Comparison of ENCODE assay signal across 25 mouse cellular contexts in the genomic region with DNA sequence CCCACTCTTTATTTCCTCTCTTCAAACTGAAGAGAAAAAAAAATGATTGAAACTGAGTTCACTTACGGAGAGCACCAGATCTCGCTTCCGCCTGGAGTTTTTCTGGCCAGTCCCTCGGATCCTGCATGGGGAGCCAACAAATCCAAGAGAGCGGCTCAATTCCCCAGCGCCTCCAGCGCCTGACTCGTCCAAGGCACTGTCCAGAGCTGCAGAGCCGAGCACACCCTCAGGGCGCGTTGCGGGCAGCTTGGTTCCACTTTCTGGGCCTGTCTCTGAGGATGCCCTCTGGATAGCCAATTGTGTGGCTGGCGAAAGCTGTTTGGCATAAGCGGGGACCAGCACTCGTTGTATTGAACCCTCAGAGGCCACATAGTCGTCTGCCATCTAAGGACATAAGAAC. TPM values are rescaled to one million over a fixed set of nuclear protein-coding genes. Genes with fewer than 3 reads are reported as not detected.
DNase-seq lines count a peak whose midpoint lies in the region; ATAC-seq and TF ChIP-seq lines count a peak whose summit lies in the region.
"Had no signal": no experiment of that assay in that cellular context is flagged by ENCODE, and none has a peak within 500 bp of the region (broad histone marks: within the 10 kb centered on the region; RNA-seq: fewer than 3 reads in every experiment).

No protein-coding gene starts in this region.

- H3K36me3 ChIP-seq in forebrain, embryonic 11.5 days (ENCODE audit: control insufficient read depth, insufficient read depth, low read length) = no peaks in the 10 kb centered on the region
- H3K36me3 ChIP-seq in forebrain, embryonic 13.5 days (ENCODE audit: poor library complexity, severe bottlenecking) = peaks cover 19% of the 10 kb centered on the region; the same call in 1 of the 2 replicates
- peaks cover 23% of the 10 kb centered on the region for H3K36me3 ChIP-seq in heart, embryonic 12.5 days
- H3K36me3 ChIP-seq in ES-E14 (ENCODE audit: control insufficient read depth, insufficient read depth, low read length, poor library complexity, severe bottlenecking) = no peaks in the 10 kb centered on the region

- 89% methylated on average over 16 of the region's 16 CpGs for WGBS in forebrain, embryonic 11.5 days
- 93% methylated on average over 16 of the region's 16 CpGs for WGBS in forebrain, embryonic 13.5 days
- 92% methylated on average over 16 of the region's 16 CpGs for WGBS in heart, embryonic 12.5 days

- H3K4me1 ChIP-seq in forebrain, embryonic 11.5 days (replicated peaks; ENCODE audit: control insufficient read depth, insufficient read depth, low read length) = no peaks in the 10 kb centered on the region
- 0 out of 2 replicates have a peak, but pooled peaks cover 4% of the 10 kb centered on the region for H3K4me1 ChIP-seq in forebrain, embryonic 13.5 days
- H3K4me1 ChIP-seq in heart, embryonic 12.5 days (replicated peaks) = peaks cover 42% of the 10 kb centered on the region
- peaks cover 0 to 15% of the 10 kb centered on the region in 2 experiments; a peak in 2 of 4 replicates for H3K4me1 ChIP-seq in ES-E14 (ENCODE audit: control insufficient read depth in 2 of 2, insufficient read depth in 2 of 2, low read length in 2 of 2, poor library complexity in 1 of 2)
- H3K4me1 ChIP-seq: embryonic facial prominence, embryonic 15.5 days had no signal

- no peaks in the 10 kb centered on the region; the same call in 1 of the 2 replicates for H3K9me3 ChIP-seq in forebrain, embryonic 11.5 days (ENCODE audit: control insufficient read depth, low read length)
- H3K9me3 ChIP-seq in forebrain, embryonic 13.5 days (replicated peaks) = no peaks in the 10 kb centered on the region
- H3K9me3 ChIP-seq in heart, embryonic 12.5 days (replicated peaks) = 0 out of 2 replicates have a peak, but pooled peaks cover 3% of the 10 kb centered on the region
- H3K9me3 ChIP-seq in ES-E14 (ENCODE audit: control insufficient read depth, insufficient read depth, low read depth, low read length) = no peaks in the 10 kb centered on the region
- H3K9me3 ChIP-seq: embryonic facial prominence, embryonic 15.5 days had no signal

- no peak overlapping the region for H3K9ac ChIP-seq in forebrain, embryonic 11.5 days (ENCODE audit: low read length)
- no peak overlapping the region for H3K9ac ChIP-seq in forebrain, embryonic 13.5 days
- H3K9ac ChIP-seq in heart, embryonic 12.5 days = no peak overlapping the region
- no peak overlapping the region for H3K9ac ChIP-seq in ES-E14 (ENCODE audit: insufficient read depth, low read depth, low read length, poor library complexity, severe bottlenecking)
- H3K9ac ChIP-seq: embryonic facial prominence, embryonic 13.5 days; embryonic facial prominence, embryonic 15.5 days had no signal

- no peak for ATAC-seq in forebrain, embryonic 11.5 days (replicated peaks; ENCODE audit: low FRiP score)
- no peak for ATAC-seq in forebrain, embryonic 13.5 days
- ATAC-seq in heart, embryonic 12.5 days (ENCODE audit: insufficient number of reproducible peaks, low FRiP score) = no peak
- ATAC-seq: forebrain, embryonic 14.5 days; forebrain, embryonic 16.5 days had no signal

- no peaks in the 10 kb centered on the region for H3K27me3 ChIP-seq in forebrain, embryonic 11.5 days (ENCODE audit: control insufficient read depth, insufficient read depth, low read length)
- no peaks in the 10 kb centered on the region for H3K27me3 ChIP-seq in forebrain, embryonic 13.5 days
- no peaks in the 10 kb centered on the region for H3K27me3 ChIP-seq in heart, embryonic 12.5 days (replicated peaks)
- H3K27me3 ChIP-seq: embryonic facial prominence, embryonic 13.5 days; embryonic facial prominence, embryonic 15.5 days had no signal

- in situ Hi-C loops in ES-E14 (cut with MboI; ENCODE audit: low sequenced_read_pairs in 2 of 2, unreplicated experiment in 2 of 2) = no loop called here

- H3K27ac ChIP-seq in forebrain, embryonic 11.5 days (ENCODE audit: low read depth, low read length) = no peak overlapping the region
- no peak overlapping the region for H3K27ac ChIP-seq in forebrain, embryonic 13.5 days
- H3K27ac ChIP-seq in heart, embryonic 12.5 days (ENCODE audit: poor library complexity, severe bottlenecking) = no peak overlapping the region
- no peak overlapping the region for H3K27ac ChIP-seq in ES-E14 (ENCODE audit: insufficient read depth, low read depth, low read length, poor library complexity, severe bottlenecking)
- H3K27ac ChIP-seq: embryonic facial prominence, embryonic 13.5 days; embryonic facial prominence, embryonic 15.5 days; forebrain, embryonic 10.5 days had no signal

- DNase-seq in forebrain, embryonic 11.5 days (ENCODE audit: low spot score) = peak; percentile 28
- DNase-seq in heart, adult 11 months = peak; percentile 92
- no peak for DNase-seq in ES-E14 (ENCODE audit: low read depth, low spot score)
- DNase-seq in T-cell, adult 2 months (ENCODE audit: low spot score) = no peak
- DNase-seq in left cerebral cortex, adult 9 months (ENCODE audit: low spot score in 2 of 2) = no peak
- DNase-seq: adrenal gland, adult 2 months; adrenal gland, postnatal 10 days; adrenal gland, postnatal 25 days; cerebellum, adult 11 months; cerebellum, adult 2 months; cerebellum, adult 9-10 months; cerebellum, postnatal 25 days; embryo, embryonic 11 days had no signal

- H3K4me3 ChIP-seq in forebrain, embryonic 11.5 days (ENCODE audit: low read depth, low read length) = no peak overlapping the region
- no peak overlapping the region for H3K4me3 ChIP-seq in forebrain, embryonic 13.5 days
- H3K4me3 ChIP-seq in heart, embryonic 12.5 days = no peak overlapping the region
- H3K4me3 ChIP-seq in ES-E14 (ENCODE audit: insufficient read depth in 1 of 2, low read depth in 1 of 2, low read length in 2 of 2, poor library complexity in 1 of 2, severe bottlenecking in 1 of 2) = peak overlapping the region; percentile 6 to 19; a peak in 2 of 4 replicates
- H3K4me3 ChIP-seq: embryonic facial prominence, embryonic 13.5 days; embryonic facial prominence, embryonic 15.5 days; erythroblast, embryonic 14.5 days; forebrain, embryonic 10.5 days had no signal

- H3K4me2 ChIP-seq in forebrain, embryonic 11.5 days (ENCODE audit: low read depth, low read length, severe bottlenecking) = no peak overlapping the region
- no peak overlapping the region for H3K4me2 ChIP-seq in forebrain, embryonic 13.5 days
- H3K4me2 ChIP-seq in heart, embryonic 12.5 days = no peak overlapping the region
- H3K4me2 ChIP-seq: embryonic facial prominence, embryonic 13.5 days; embryonic facial prominence, embryonic 15.5 days had no signal

TF ChIP-seq in ES-E14, 5 proteins besides CTCF, POLR2A, EP300 and RAD21:
- TF ChIP-seq HCFC1 (IDR thresholded peaks at IDR 0.05; ENCODE audit: borderline replicate concordance, insufficient read depth, low read length) = no peak

RNA-seq across cellular contexts. Expression of a gene that starts 13.7 kb away (rescaled TPM):
- polyA plus RNA-seq in forebrain, embryonic 11.5 days (2014; fragmentation: Nextera tagmentation; extraction: Ambion mirVana) = 51.6 and 59.7 TPM in 2 replicates
- polyA plus RNA-seq in forebrain, embryonic 13.5 days (2015; fragmentation: Nextera tagmentation; extraction: Ambion mirVana) = 18.8 and 20.3 TPM in 2 replicates
- polyA plus RNA-seq in heart, embryonic 12.5 days (2016; fragmentation: Nextera tagmentation; extraction: Ambion mirVana) = 39.5 and 40.7 TPM in 2 replicates
- total RNA-seq in ES-E14 (2012; rRNA removed) = 65.1 and 94.1 TPM in 2 replicates
- polyA plus RNA-seq: erythroblast, embryonic 14.5 days had no signal

RNA-seq across cellular contexts. Expression of a gene that starts 14.7 kb away (rescaled TPM):
- 9.6 and 9.9 TPM in 2 replicates for polyA plus RNA-seq in forebrain, embryonic 11.5 days (2014; fragmentation: Nextera tagmentation; extraction: Ambion mirVana)
- polyA plus RNA-seq in forebrain, embryonic 13.5 days (2015; fragmentation: Nextera tagmentation; extraction: Ambion mirVana) = 8.3 and 9.4 TPM in 2 replicates
- 6.4 and 6.8 TPM in 2 replicates for polyA plus RNA-seq in heart, embryonic 12.5 days (2016; fragmentation: Nextera tagmentation; extraction: Ambion mirVana)
- total RNA-seq in ES-E14 (2012; rRNA removed) = 4.8 and 6.4 TPM in 2 replicates

RNA-seq across cellular contexts. Expression of a gene that starts 26.8 kb away (rescaled TPM):
- 414 and 455 TPM in 2 replicates for polyA plus RNA-seq in forebrain, embryonic 11.5 days (2014; fragmentation: Nextera tagmentation; extraction: Ambion mirVana)
- polyA plus RNA-seq in forebrain, embryonic 13.5 days (2015; fragmentation: Nextera tagmentation; extraction: Ambion mirVana) = 462 and 492 TPM in 2 replicates
- 300 and 308 TPM in 2 replicates for polyA plus RNA-seq in heart, embryonic 12.5 days (2016; fragmentation: Nextera tagmentation; extraction: Ambion mirVana)
- 202 and 317 TPM in 2 replicates for total RNA-seq in ES-E14 (2012; rRNA removed)

RNA-seq across cellular contexts. Expression of a gene that starts 30.2 kb away (rescaled TPM):
- 0.05 TPM in 1 of 2 replicates, not detected in the other for polyA plus RNA-seq in forebrain, embryonic 11.5 days (2014; fragmentation: Nextera tagmentation; extraction: Ambion mirVana)
- 0.04 TPM in 1 of 2 replicates, not detected in the other for polyA plus RNA-seq in forebrain, embryonic 13.5 days (2015; fragmentation: Nextera tagmentation; extraction: Ambion mirVana)
- polyA plus RNA-seq in heart, embryonic 12.5 days (2016; fragmentation: Nextera tagmentation; extraction: Ambion mirVana) = not detected in 2 replicates
- 0.11 TPM in 1 of 2 replicates, not detected in the other for total RNA-seq in ES-E14 (2012; rRNA removed)
- total RNA-seq: adrenal gland, adult 2 months; adrenal gland, postnatal 10 days; adrenal gland, postnatal 25 days; adrenal gland, postnatal 4 days; common myeloid progenitor, adult 5-6 weeks; MEL had no signal
- polyA plus RNA-seq: adrenal gland, adult 2 months; cerebellum, adult 2 months; embryonic facial prominence, embryonic 11.5 days; embryonic facial prominence, embryonic 13.5 days; embryonic facial prominence, embryonic 15.5 days; erythroblast, embryonic 14.5 days; forebrain, embryonic 14.5 days; forebrain, embryonic 16.5 days had no signal

RNA-seq across cellular contexts. Expression of a gene that starts 36.6 kb away (rescaled TPM):
- polyA plus RNA-seq in forebrain, embryonic 11.5 days (2014; fragmentation: Nextera tagmentation; extraction: Ambion mirVana) = 50.6 and 55.5 TPM in 2 replicates
- 39.7 and 43.1 TPM in 2 replicates for polyA plus RNA-seq in forebrain, embryonic 13.5 days (2015; fragmentation: Nextera tagmentation; extraction: Ambion mirVana)
- 38.0 and 46.3 TPM in 2 replicates for polyA plus RNA-seq in heart, embryonic 12.5 days (2016; fragmentation: Nextera tagmentation; extraction: Ambion mirVana)
- total RNA-seq in ES-E14 (2012; rRNA removed) = 24.5 and 40.3 TPM in 2 replicates

Comparison
In these comparisons a context has a peak if more than half of its experiments do, and no peak if none do; other contexts are left out.
1. DNase-seq: peak in forebrain, embryonic 11.5 days (single experiment) and heart, adult 11 months (single experiment); none in ES-E14 (single experiment), T-cell, adult 2 months (single experiment) and left cerebral cortex, adult 9 months (0 of 2).
2. H3K4me3 ChIP-seq: peak in ES-E14 (2 of 2); none in forebrain, embryonic 11.5 days (single experiment), forebrain, embryonic 13.5 days (single experiment) and heart, embryonic 12.5 days (single experiment).